Mouse (Mus musculus) forebrain, embryonic 12.5 days (tissue): ENCODE measurements at regions not wholly inside any gene's neighbourhood (a gene's known extent, or its start where the extent isn't known, plus 50 kb on each side); places are given as distances from the start of the nearest gene placed in this dataset.
A peak's percentile ranks its signal among the peaks of the same experiment; 100 is the strongest.

Experiments
- ATAC-seq: fragments of 200-750 bp; cut with Nextera tagmentation; 2 replicates; pipeline ENCODE4 v1.8.0; 2017; ENCODE audit warnings: moderate TSS enrichment; ENCODE audit not compliant: low FRiP score
- H3K27ac ChIP-seq: fragments of 300-500 bp; sonication (generic); 2 replicates; pipeline ENCODE4 v1.5.1; 2016; ENCODE audit warnings: mild to moderate bottlenecking
- H3K27me3 ChIP-seq: fragments of 300-500 bp; sonication (generic); 2 replicates; pipeline ENCODE4 v1.6.1; 2016; ENCODE audit warnings: mild to moderate bottlenecking
- H3K36me3 ChIP-seq: fragments of 300-500 bp; sonication (generic); replicated peaks from 2 replicates; pipeline ENCODE4 v1.6.1; 2016; ENCODE audit warnings: mild to moderate bottlenecking
- H3K4me1 ChIP-seq: fragments of 300-500 bp; sonication (generic); 2 replicates; pipeline ENCODE4 v1.6.1; 2016
- H3K4me2 ChIP-seq: fragments of 300-500 bp; sonication (generic); 2 replicates; pipeline ENCODE4 v1.6.1; 2016; ENCODE audit warnings: mild to moderate bottlenecking, moderate library complexity
- H3K4me3 ChIP-seq: fragments of 300-500 bp; sonication (generic); replicated peaks from 2 replicates; pipeline ENCODE4 v1.5.1; 2016; ENCODE audit warnings: mild to moderate bottlenecking
- H3K9ac ChIP-seq: fragments of 300-500 bp; sonication (generic); 2 replicates; pipeline ENCODE4 v1.6.1; 2016; ENCODE audit warnings: mild to moderate bottlenecking
- H3K9me3 ChIP-seq: fragments of 300-500 bp; sonication (generic); 2 replicates; pipeline ENCODE4 v1.6.1; 2016
- WGBS: fragments of 180-500 bp; shearing (Covaris S2); methylation state at CpG from one replicate; pipeline ENCODE4 v1.1.7; 2016; 5-methylcytosine and 5-hydroxymethylcytosine counted together

GRCm38 (mm10) chr3:63570082-63570481, 86.4 kb upstream of the Gm34302 start:
- no peaks in the 10 kb centered on the region for H3K9me3 ChIP-seq
- ATAC-seq = no peak
- no peak overlapping the region for H3K9ac ChIP-seq
- H3K36me3 ChIP-seq = no peaks in the 10 kb centered on the region
- no peak overlapping the region for H3K27ac ChIP-seq
- H3K4me2 ChIP-seq = no peak overlapping the region
- no peaks in the 10 kb centered on the region for H3K27me3 ChIP-seq
- WGBS = 84% methylated on average over 1 of the region's 1 CpGs
- H3K4me3 ChIP-seq = no peak overlapping the region
- H3K4me1 ChIP-seq = 0 out of 2 replicates have a peak, but pooled peaks cover 4% of the 10 kb centered on the region

DNA sequence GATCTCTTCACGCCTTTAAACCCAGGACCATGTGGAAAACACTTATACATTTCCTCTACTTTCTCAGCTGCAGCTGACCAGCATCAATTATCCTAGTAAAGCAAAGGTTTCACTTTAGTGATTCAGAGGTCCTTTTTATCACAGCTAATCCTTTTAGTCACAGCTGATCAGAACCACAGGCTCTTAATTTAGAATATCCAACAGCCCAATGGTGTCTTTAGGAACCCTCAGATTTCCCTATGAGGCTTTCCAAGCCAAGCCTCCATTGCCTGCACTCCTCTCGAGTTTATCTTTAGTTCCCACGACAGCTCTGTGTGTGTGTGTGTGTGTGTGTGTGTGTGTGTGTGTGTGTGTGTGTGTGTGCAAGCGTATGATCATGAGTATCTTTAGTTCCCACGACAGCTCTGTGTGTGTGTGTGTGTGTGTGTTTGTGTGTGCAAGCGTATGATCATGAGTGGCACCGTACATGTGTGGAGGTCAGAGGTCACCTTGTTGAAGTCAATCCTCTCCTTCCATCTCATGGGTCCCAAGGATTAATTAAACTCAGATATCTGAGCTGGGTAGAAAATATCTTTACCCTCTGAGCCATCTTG, 85.4 kb upstream of the Gm34302 start:
- Histone ChIP-seq H3K27ac (no peak overlapping the region), H3K4me3 (no peak overlapping the region), H3K4me2 (no peak overlapping the region), H3K9ac (no peak overlapping the region), H3K9me3 (no peaks in the 10 kb centered on the region), H3K4me1 (0 out of 2 replicates have a peak, but pooled peaks cover 4% of the 10 kb centered on the region), H3K36me3 (no peaks in the 10 kb centered on the region), H3K27me3 (no peaks in the 10 kb centered on the region)
- 61% methylated on average over 7 of the region's 7 CpGs for WGBS
- no peak for ATAC-seq

- no peaks in the 10 kb centered on the region for H3K36me3 ChIP-seq
- no peaks in the 10 kb centered on the region for H3K9me3 ChIP-seq
- H3K4me3 ChIP-seq = no peak overlapping the region
- H3K4me1 ChIP-seq = peaks cover 6% of the 10 kb centered on the region; the same call in 1 of the 2 replicates
- H3K27ac ChIP-seq = no peak overlapping the region
- no peak for ATAC-seq
- no peak overlapping the region for H3K4me2 ChIP-seq
- H3K9ac ChIP-seq = no peak overlapping the region
- 84% methylated on average over 3 of the region's 3 CpGs for WGBS
- H3K27me3 ChIP-seq = no peaks in the 10 kb centered on the region
These were observed 84.0 kb upstream of the Gm34302 start for GRCm38 (mm10) chr3:63567726-63568125.

- Histone ChIP-seq H3K27ac (no peak overlapping the region), H3K4me1 (peaks cover 7% of the 10 kb centered on the region; the same call in 1 of the 2 replicates), H3K27me3 (no peaks in the 10 kb centered on the region), H3K4me2 (no peak overlapping the region), H3K9me3 (no peaks in the 10 kb centered on the region), H3K36me3 (no peaks in the 10 kb centered on the region), H3K9ac (no peak overlapping the region), H3K4me3 (no peak overlapping the region)
- 81% methylated on average over 1 of the region's 1 CpGs for WGBS
- no peak for ATAC-seq
These were observed 79.4 kb upstream of the Gm34302 start for GRCm38 (mm10) chr3:63563057-63563456.

- Histone ChIP-seq H3K4me1 (peaks cover 7% of the 10 kb centered on the region; the same call in 1 of the 2 replicates), H3K27me3 (no peaks in the 10 kb centered on the region), H3K9ac (no peak overlapping the region), H3K4me3 (no peak overlapping the region), H3K36me3 (no peaks in the 10 kb centered on the region), H3K4me2 (no peak overlapping the region), H3K27ac (no peak overlapping the region), H3K9me3 (no peaks in the 10 kb centered on the region)
- ATAC-seq = 0 out of 2 replicates have a peak, but pooled peaks have one; percentile 33
These were observed 78.9 kb upstream of the Gm34302 start for GRCm38 (mm10) chr3:63562532-63562931.

DNA sequence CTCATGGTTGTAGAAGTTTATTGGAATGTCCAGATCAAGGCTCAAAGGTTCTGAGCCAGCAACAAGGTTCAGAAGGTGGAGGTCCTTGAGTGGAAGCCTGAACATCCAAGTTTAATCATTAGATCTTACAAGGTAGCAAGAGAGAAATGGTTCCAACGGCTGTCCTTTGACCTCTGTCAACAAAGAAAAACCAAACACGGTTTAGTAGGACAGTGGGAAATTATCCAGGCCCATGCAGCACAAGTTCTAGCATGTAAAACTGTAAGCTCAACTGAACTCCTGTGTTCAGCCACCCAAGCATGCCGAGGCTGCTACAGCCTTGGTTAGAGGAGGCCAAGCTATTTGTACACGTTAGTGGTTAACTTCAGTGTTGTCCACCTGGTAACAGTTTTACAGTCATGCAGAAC, 77.1 kb upstream of the Gm34302 start:
- no peak overlapping the region for H3K27ac ChIP-seq
- no peak overlapping the region for H3K4me2 ChIP-seq
- peaks cover 7% of the 10 kb centered on the region; the same call in 1 of the 2 replicates for H3K4me1 ChIP-seq
- H3K36me3 ChIP-seq = no peaks in the 10 kb centered on the region
- no peak overlapping the region for H3K9ac ChIP-seq
- H3K9me3 ChIP-seq = no peaks in the 10 kb centered on the region
- no peaks in the 10 kb centered on the region for H3K27me3 ChIP-seq
- no peak overlapping the region for H3K4me3 ChIP-seq
- 86% methylated on average over 4 of the region's 4 CpGs for WGBS
- ATAC-seq = no peak

DNA sequence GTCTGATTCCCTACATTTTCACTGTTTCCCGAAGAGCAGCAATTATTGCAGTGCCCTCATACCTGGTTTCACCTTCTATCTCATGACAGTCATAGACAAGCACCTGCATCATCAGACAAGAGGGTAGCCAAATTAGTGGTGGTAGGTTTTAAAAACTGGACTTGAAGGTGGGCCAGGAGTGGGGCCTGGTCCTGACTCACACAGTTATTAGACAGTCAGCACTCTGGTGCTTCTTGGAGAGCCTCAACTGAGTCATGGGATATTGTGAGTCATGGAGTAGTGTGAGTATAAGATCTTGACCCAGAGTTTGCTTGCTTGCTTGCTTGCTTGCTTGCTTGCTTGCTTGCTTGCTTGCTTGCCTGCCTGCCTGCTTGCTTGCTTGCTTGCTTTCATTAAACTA, 73.1 kb upstream of the Gm34302 start:
- H3K27ac ChIP-seq = no peak overlapping the region
- WGBS = 100% methylated on average over 1 of the region's 1 CpGs

DNA sequence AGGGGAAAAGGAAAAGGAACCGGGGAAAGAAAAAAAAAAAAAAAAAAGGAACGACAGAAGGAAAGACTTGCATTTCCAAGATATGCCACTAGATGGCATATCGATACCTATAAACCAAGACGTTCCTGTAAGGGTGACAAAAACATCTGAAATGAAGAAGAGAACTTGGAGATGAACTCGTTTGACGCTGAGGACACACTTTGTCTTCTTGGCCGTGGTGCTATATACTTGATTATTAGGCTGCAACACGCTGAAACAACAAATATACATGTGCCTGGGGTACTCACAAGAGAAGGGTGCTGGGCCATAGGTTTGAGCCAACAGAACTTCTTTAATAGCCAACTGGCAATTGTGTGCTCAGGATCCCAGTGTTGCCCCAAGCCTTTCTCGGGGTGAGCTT, 71.2 kb upstream of the Gm34302 start:
- H3K27me3 ChIP-seq = no peaks in the 10 kb centered on the region
- H3K4me3 ChIP-seq = no peak overlapping the region
- H3K27ac ChIP-seq = no peak overlapping the region
- H3K9ac ChIP-seq = no peak overlapping the region
- no peaks in the 10 kb centered on the region for H3K9me3 ChIP-seq
- WGBS = 10% methylated on average over 9 of the region's 9 CpGs
- H3K4me2 ChIP-seq = no peak overlapping the region
- H3K36me3 ChIP-seq = no peaks in the 10 kb centered on the region
- H3K4me1 ChIP-seq = no peaks in the 10 kb centered on the region
- ATAC-seq = no peak

More for the DNA sequence above, 73.1 kb upstream of the Gm34302 start:
- no peak overlapping the region for H3K4me3 ChIP-seq
- H3K4me2 ChIP-seq = no peak overlapping the region
- no peaks in the 10 kb centered on the region for H3K4me1 ChIP-seq
- H3K36me3 ChIP-seq = no peaks in the 10 kb centered on the region
- ATAC-seq = no peak
- H3K27me3 ChIP-seq = no peaks in the 10 kb centered on the region
- no peaks in the 10 kb centered on the region for H3K9me3 ChIP-seq
- no peak overlapping the region for H3K9ac ChIP-seq

DNA sequence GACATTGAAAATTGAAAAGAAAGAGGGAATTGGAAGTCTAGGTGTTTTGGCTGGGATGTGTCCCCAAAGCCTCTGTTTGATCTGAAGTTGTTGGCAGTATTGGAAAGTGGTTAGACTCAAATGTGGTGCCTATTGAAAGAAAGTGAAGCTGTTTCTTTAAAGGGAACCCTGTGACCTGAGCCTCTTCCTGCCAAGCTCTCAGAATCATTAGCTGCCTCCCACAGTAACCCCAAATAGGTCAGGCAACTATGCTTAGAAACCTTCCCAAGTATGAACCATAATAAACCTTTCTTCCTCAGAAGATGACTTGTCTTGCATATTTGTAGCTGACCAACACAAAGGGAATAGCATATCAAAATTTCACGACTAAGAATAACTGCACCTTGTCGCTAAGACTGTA, 69.7 kb upstream of the Gm34302 start:
- H3K36me3 ChIP-seq = no peaks in the 10 kb centered on the region
- no peak overlapping the region for H3K4me3 ChIP-seq
- no peak overlapping the region for H3K27ac ChIP-seq
- no peak for ATAC-seq
- no peaks in the 10 kb centered on the region for H3K9me3 ChIP-seq
- H3K4me2 ChIP-seq = no peak overlapping the region
- H3K9ac ChIP-seq = no peak overlapping the region
- WGBS = 83% methylated on average over 2 of the region's 2 CpGs
- no peaks in the 10 kb centered on the region for H3K27me3 ChIP-seq
- H3K4me1 ChIP-seq = no peaks in the 10 kb centered on the region

GRCm38 (mm10) chr3:63551661-63552060, 68.0 kb upstream of the Gm34302 start:
- no peaks in the 10 kb centered on the region for H3K9me3 ChIP-seq
- no peaks in the 10 kb centered on the region for H3K4me1 ChIP-seq
- H3K36me3 ChIP-seq = no peaks in the 10 kb centered on the region
- ATAC-seq = no peak
- H3K27ac ChIP-seq = no peak overlapping the region
- H3K4me2 ChIP-seq = no peak overlapping the region
- WGBS = 78% methylated on average over 5 of the region's 5 CpGs
- H3K27me3 ChIP-seq = no peaks in the 10 kb centered on the region
- H3K9ac ChIP-seq = no peak overlapping the region
- no peak overlapping the region for H3K4me3 ChIP-seq

- Histone ChIP-seq H3K36me3 (no peaks in the 10 kb centered on the region), H3K27me3 (no peaks in the 10 kb centered on the region), H3K9me3 (no peaks in the 10 kb centered on the region), H3K27ac (no peak overlapping the region), H3K4me1 (no peaks in the 10 kb centered on the region), H3K4me3 (no peak overlapping the region), H3K4me2 (no peak overlapping the region), H3K9ac (no peak overlapping the region)
- 69% methylated on average over 4 of the region's 4 CpGs for WGBS
- ATAC-seq = no peak
These were observed 59.1 kb upstream of the Gm34302 start for GRCm38 (mm10) chr3:63542638-63543408.

GRCm38 (mm10) chr3:63538881-63539280, 55.2 kb upstream of the Gm34302 start:
- ATAC-seq = no peak
- Histone ChIP-seq H3K9me3 (no peaks in the 10 kb centered on the region), H3K4me2 (no peak overlapping the region), H3K9ac (no peak overlapping the region), H3K4me3 (no peak overlapping the region), H3K27me3 (no peaks in the 10 kb centered on the region), H3K4me1 (no peaks in the 10 kb centered on the region), H3K27ac (no peak overlapping the region), H3K36me3 (no peaks in the 10 kb centered on the region)
- 68% methylated on average over 2 of the region's 2 CpGs for WGBS

DNA sequence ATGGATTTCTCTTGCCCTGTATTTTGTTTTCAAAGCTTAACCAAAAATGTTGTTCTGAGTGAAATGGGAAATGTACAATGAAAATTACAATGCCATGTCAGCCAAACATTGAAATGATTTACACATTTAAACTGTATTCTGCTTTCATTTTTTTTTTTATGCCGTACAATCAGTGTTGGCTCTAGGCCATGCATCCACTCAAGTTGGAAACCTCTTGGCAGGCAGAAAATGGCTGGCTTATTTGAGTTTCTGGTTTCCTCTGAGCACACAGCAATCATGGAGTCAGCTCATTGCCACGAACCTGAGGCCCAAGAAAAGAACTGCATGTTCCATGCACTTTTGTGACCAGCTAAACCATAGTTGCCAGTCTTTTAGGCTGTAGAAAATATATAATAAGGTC, 50.5 kb upstream of the Gm34302 start:
- H3K27ac ChIP-seq = no peak overlapping the region
- H3K9me3 ChIP-seq = no peaks in the 10 kb centered on the region
- no peak overlapping the region for H3K4me3 ChIP-seq
- H3K4me1 ChIP-seq = no peaks in the 10 kb centered on the region
- no peak overlapping the region for H3K4me2 ChIP-seq
- H3K36me3 ChIP-seq = no peaks in the 10 kb centered on the region
- H3K9ac ChIP-seq = no peak overlapping the region
- ATAC-seq = no peak
- WGBS = 77% methylated on average over 2 of the region's 2 CpGs
- H3K27me3 ChIP-seq = no peaks in the 10 kb centered on the region
